Mouse (Mus musculus) myocyte (in vitro differentiated cells): ENCODE data around the gene Kcnq1.

Experiments
- CEBPB ChIP-seq: IDR thresholded peaks from 2 replicates; pipeline ENCODE4 v1.6.1; 2011; ENCODE audit warnings: mild to moderate bottlenecking, moderate library complexity; ENCODE audit not compliant: poor library complexity, insufficient read depth, severe bottlenecking
- E2F4 ChIP-seq: IDR thresholded peaks from one replicate; pipeline ENCODE4 v1.6.1; 2011; ENCODE audit warnings: mild to moderate bottlenecking, control low read depth, moderate library complexity; ENCODE audit not compliant: insufficient read depth
- MAX ChIP-seq: IDR thresholded peaks from one replicate; pipeline ENCODE4 v1.6.1; 2011; ENCODE audit warnings: low read depth, mild to moderate bottlenecking, control low read depth
- MYOD1 ChIP-seq, 3 experiments: IDR thresholded peaks; one replicate each; pipeline ENCODE4 v1.6.1; 2011; ENCODE audit warnings: control low read depth in 2 of 3, low read depth in 2 of 3, mild to moderate bottlenecking in 2 of 3, moderate library complexity in 1 of 3; ENCODE audit not compliant: insufficient read length in 2 of 3, control insufficient read depth in 1 of 3
- MYOG ChIP-seq, 3 experiments: IDR thresholded peaks; one replicate each; pipeline ENCODE4 v1.6.1; 2011; ENCODE audit warnings: control low read depth in 2 of 3, low read depth in 2 of 3, mild to moderate bottlenecking in 2 of 3; ENCODE audit not compliant: insufficient read length in 2 of 3, control insufficient read depth in 1 of 3, insufficient read depth in 1 of 3
- POLR2A ChIP-seq: IDR thresholded peaks from one replicate; pipeline ENCODE4 v1.6.1; 2011; ENCODE audit warnings: low read depth, mild to moderate bottlenecking, control low read depth, moderate library complexity; ENCODE audit not compliant: insufficient read length
- POLR2AphosphoS2 ChIP-seq: IDR thresholded peaks from one replicate; pipeline ENCODE4 v1.6.1; 2011; ENCODE audit warnings: low read depth, control low read depth; ENCODE audit not compliant: insufficient read length
- REST ChIP-seq: IDR thresholded peaks from one replicate; pipeline ENCODE4 v1.6.1; 2011; ENCODE audit warnings: mild to moderate bottlenecking, control low read depth, moderate library complexity; ENCODE audit not compliant: insufficient read depth, insufficient read length
- SRF ChIP-seq: IDR thresholded peaks from one replicate; pipeline ENCODE4 v1.6.1; 2011; ENCODE audit warnings: low read depth; ENCODE audit not compliant: control insufficient read depth, insufficient read length
- TCF12 ChIP-seq: IDR thresholded peaks from one replicate; pipeline ENCODE4 v1.6.1; 2011; ENCODE audit warnings: mild to moderate bottlenecking, control low read depth; ENCODE audit not compliant: poor library complexity, insufficient read depth, severe bottlenecking
- TCF3 ChIP-seq: IDR thresholded peaks from one replicate; pipeline ENCODE4 v1.6.1; 2011; ENCODE audit warnings: low read depth, control low read depth; ENCODE audit not compliant: insufficient read length
- USF1 ChIP-seq: IDR thresholded peaks from one replicate; pipeline ENCODE4 v1.6.1; 2011; ENCODE audit warnings: low read depth, mild to moderate bottlenecking, control low read depth, moderate library complexity

- TF ChIP-seq POLR2AphosphoS2 (no peak), MAX (no peak), POLR2A (no peak), CEBPB (no peak), TCF12 (no peak), E2F4 (no peak), USF1 (no peak), REST (no peak), TCF3 (no peak), MYOG (IDR thresholded peaks at IDR 0.05; ENCODE audit: control insufficient read depth in 1 of 3, insufficient read depth in 1 of 3, insufficient read length in 2 of 3, low read depth in 2 of 3) (no peak), MYOD1 (IDR thresholded peaks at IDR 0.05; ENCODE audit: control insufficient read depth in 1 of 3, insufficient read length in 2 of 3, low read depth in 2 of 3) (no peak), SRF (no peak)
Observed at GRCm38 (mm10) chr7:143432631-143433030, 326.5 kb downstream of the Kcnq1 start.
